Mouse (Mus musculus) adipocyte (in vitro differentiated cells): ENCODE results near the gene Gm28305.

Experiments
- DNase-seq: peaks from one replicate; pipeline ENCODE4 v3.0.0-alpha.2; 2016; ENCODE audit warnings: low spot score

The Gm28305 gene

GRCm38 (mm10) chr9:104040362-104040761, at the start of gene Gm28305:
Gene Gm28305 (plus strand): TSS chr9:104040662.
- no peak for DNase-seq

GRCm38 (mm10) chr9:103996496-103996895, 44.0 kb upstream of the Gm28305 start:
- peak; percentile 76 for DNase-seq

DNA sequence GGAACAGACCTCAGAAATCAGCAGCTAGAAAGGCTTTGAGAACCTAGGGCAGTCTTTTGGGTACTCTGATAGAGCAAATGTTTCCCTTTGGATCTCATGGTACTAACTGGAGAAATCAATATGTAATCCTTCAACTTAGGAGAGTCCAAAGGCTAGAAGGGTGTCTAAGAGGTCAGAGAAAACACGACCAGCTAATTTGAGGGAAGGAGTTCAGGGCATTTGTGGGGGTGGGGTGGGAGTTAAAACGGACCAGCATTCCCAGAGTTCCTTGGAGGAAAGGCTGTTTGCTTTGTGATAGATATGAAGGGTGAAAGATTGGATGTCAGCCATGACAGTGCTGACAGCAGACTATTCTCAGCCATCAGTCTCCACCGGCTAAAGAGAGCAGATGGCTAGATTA, 39.9 kb upstream of the Gm28305 start:
- DNase-seq, result no peak

DNA sequence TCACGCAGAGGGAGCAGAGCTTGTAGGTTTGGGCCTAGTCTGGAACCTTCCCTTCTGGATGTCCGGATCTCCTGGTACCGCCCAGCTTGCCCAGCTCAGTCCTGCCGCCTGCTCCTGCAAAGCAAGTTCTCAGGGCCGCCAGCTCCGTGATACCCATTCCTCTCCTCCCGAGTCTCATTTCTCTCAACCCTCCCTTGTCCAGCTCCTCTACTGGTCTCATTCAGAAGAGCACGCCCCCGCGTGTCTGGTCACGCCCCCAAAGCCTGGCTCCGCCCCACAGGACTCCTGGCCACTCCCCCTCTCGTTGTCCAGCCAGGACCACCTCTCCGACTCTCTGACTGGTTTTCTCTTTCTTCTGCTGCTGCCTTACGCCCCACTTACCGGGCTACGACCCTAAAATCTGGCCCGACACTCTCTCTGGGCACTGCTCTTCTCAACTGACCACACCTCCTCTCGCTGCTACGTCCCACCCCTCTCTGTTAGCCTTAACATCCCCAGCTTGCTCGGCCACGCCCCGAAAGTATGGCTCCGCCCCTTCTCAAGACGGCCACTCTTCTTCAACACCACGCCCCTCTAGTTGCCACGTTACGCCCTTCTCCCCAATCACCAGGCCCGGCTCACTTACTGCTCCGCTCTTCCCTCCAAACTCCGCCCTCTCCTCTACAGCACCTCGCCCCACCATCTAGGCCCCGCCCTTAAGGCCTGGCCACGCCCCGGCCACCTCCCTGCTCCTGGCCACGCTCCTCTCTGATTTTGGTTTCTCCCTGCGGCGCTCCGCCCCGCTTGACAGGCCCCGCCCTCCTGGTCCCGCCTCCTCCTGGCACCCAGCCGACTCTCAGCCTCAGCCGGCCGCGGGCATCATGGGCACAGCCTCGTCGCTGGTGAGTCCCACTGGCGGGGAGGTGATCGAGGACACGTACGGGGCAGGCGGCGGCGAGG, 38.3 kb upstream of the Gm28305 start, which contains the start of gene Nphp3:
TSS of gene Nphp3 (plus strand) at position 624 of the 939 bp plus-strand sequence.
- peak; percentile 100 for DNase-seq

- DNase-seq, result peak; percentile 79
Observed at GRCm38 (mm10) chr9:104002913-104003330, 37.5 kb upstream of the Gm28305 start.

- no peak for DNase-seq
Observed at GRCm38 (mm10) chr9:104014526-104014925, 25.9 kb upstream of the Gm28305 start.

DNA sequence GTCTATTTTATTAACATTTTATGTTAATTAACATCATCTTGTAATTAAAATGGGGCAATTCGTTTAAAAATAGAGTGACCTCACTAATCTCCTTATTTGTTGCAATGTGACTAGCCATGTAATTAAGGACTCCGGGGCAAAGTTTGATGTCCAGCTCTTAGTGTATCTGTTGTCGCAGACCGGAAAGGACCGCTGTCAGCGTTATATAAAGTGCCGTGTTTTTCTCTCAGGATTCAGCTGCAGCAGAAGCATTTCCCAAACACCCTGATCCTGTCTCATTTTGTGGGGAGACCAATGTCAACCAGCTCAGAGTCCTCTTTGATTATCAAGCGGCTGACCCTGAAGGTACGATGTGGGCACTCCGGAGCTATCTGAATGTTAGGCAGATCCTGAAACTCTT, 19.4 kb upstream of the Gm28305 start:
- no peak for DNase-seq

GRCm38 (mm10) chr9:104027186-104027585, 13.3 kb upstream of the Gm28305 start:
- no peak for DNase-seq

DNA sequence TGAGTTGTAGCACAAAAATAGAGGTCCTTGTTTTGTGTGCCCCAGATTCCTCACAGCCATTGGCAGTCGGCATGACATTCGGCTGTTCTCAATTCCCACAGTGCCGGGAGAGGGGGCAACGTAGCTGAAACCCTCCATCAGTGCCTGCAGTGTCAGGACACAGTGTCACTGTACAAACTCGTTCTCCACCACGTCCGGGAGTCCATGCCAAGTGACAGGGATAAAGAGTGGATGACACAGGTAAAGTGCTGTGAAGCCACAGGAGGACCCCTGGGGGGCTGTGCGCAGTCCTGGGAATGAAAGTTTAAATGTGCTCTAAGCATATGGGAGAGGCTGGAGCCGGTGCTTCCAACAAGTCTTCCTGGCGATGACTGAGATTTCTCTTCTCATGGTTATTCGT, 10.6 kb upstream of the Gm28305 start:
- DNase-seq, result no peak

DNA sequence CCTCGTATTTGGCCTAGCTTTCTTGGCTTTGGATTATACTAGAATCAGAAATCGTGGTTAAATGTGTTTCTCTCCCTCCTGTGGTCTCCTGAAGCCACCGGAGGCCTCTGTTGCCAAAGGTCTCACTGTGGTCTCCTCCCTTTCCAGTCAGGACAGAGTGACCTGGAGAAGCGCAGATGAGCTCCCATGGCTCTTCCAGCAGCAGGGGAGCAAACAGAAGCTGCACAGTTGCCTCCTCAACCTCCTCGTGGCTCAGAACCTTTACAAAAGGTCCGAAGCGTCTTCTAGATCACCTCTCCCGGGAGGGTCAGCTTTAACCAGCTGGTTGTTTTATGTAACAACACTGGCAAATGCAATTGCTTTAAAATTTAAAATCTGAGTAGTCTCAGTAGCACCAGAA, 6.2 kb upstream of the Gm28305 start:
- no peak for DNase-seq

GRCm38 (mm10) chr9:104034718-104035117, 5.7 kb upstream of the Gm28305 start:
- DNase-seq, result peak; percentile 7

- peak; percentile 85 for DNase-seq
Observed at GRCm38 (mm10) chr9:104035261-104036015, 5.0 kb upstream of the Gm28305 start.

GRCm38 (mm10) chr9:104038266-104038665, 2.2 kb upstream of the Gm28305 start:
- DNase-seq, result no peak

GRCm38 (mm10) chr9:104039031-104039695, 1.3 kb upstream of the Gm28305 start:
- DNase-seq, result no peak

DNA sequence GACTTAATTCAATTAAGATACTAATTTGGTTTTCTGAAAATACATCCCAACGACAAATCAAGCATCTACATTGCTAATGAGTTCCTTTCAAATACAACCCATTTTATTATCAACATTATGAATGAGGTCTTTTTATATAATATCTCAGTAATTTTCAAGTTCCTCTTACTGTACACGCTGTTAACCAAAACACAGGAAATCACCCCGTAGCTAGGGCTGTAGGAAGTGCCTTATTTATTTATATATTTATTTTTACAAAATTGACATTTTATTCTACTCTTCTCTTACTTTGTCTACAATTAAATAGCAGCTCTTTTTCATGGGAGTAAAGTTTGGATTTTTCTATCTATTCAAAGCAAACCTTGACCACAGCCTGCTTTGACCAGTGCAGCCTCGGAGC, 720 bp upstream of the Gm28305 start:
- no peak for DNase-seq

DNA sequence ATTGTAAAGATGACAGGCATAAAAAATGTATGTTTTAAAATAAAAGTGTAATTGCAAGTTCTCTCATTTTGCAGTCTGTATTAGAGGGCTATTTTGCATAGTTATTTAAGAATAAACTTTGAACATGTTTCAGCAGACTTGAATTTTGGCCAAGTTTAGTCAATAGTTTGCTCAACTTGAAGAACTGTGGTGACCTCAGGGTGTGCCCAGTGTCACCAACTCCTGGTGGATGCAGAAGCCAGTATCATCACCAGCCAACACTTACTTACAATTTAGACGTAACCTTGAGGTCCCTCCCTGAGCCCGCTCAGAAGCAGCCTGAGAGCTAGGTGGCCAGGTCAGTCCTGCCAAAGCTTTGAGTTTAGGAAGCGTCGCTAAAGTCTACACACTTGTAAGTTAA, 3.2 kb downstream of the Gm28305 start:
- DNase-seq, result peak; percentile 62

DNA sequence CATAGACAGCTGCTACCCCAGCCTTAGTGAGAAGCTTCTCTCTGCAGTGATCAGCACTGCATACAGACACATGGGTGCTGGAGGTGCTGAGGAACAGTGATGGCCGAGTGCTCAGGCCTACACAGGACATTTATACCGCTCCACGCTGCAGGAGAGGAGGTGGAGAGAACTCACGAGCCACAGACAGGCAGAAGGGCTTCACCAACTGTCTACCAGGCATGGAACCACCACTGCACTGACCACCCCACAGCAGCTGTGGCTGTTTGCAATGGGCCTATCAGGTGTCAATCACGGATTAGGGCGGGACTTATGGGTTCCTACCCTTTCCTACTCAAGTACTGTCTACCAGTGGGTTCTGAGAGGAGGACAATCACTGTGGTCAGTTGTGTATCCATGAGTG, 10.6 kb downstream of the Gm28305 start:
- DNase-seq, result no peak

DNA sequence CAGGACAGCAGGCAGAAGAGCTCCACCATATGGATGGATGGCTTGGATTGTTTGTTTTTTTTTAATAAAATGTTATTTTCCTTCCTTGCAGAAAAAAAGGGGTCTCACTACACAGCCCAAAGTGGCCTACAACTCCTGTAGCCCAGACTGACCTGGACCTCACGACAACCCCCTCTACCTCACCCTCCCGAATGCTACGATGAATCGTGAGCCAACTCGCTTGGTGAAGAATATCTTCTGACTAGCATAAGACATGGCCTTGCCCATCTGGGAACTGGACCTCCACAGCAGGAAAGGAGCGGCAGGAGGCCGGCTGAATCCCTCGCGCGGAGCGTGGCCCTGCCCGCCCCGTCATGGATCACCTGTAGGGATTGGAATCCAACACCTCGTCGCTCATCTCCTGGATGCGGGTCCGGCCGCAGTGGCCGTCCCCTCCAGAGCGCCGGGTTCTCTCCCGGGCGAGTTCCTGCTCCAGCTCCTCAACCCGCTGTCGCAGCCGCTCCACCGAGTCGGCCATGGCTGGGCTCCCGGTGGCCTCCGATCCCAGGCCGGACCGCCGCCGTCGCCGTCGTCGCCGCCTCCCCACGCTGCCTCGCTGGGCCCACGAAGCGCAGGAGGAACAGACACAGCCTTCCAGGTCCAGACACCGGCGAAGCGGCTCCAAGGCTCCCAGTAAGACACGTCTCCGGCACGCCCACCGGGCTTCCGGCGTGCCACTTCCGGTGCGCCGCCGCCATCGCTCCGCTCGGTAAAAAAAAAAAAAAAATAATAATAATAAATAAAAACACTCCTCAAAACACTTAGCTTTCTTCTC, 22.2 kb downstream of the Gm28305 start, which contains the start of gene Uba5:
TSS of gene Uba5 (minus strand) at position 705 of the 814 bp plus-strand sequence.
- no peak for DNase-seq

DNA sequence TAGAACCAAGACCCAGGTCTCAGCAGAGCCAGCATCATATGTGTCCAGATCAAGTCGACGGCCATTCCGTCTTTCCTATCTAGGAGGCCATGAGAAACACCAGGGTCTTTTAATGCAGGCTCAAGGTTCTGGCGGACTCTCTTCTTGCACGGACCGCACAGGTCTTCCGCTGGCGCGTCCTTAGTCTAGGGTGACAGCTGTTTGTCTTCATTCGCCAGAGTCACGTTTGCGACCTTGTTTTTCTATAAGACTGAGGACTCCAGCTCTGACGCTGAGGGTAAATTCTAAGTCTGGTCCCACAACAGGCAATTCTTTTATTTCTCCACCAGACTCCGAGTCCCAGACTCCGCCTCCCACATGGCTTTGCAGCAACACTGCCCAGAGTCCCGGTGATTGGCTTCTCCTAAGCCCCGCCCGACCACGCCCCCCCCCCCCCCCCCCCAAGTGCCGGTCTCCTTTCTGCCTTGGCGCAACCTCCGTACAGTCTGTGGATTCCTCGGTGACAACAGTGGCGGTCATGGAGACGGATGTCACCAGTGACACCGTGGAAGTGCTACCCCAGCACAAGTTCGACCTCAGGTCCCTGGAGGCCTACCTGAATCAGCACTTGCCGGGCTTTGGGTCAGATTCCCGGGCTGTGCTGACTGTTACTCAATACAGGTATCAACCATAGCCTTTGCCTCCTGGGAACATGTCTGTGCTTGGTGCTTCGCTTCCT, 22.9 kb downstream of the Gm28305 start, which contains the start of gene Acad11:
TSS of gene Acad11 (plus strand) at position 134 of the 718 bp plus-strand sequence.
- peak; percentile 91 for DNase-seq

- peak; percentile 31 for DNase-seq
Observed at GRCm38 (mm10) chr9:104064571-104064970, 24.1 kb downstream of the Gm28305 start.

- no peak for DNase-seq
Observed at GRCm38 (mm10) chr9:104070241-104070640, 29.8 kb downstream of the Gm28305 start.
